Mouse (Mus musculus): ENCODE data around the gene Frmd6.

The Frmd6 gene

DNA sequence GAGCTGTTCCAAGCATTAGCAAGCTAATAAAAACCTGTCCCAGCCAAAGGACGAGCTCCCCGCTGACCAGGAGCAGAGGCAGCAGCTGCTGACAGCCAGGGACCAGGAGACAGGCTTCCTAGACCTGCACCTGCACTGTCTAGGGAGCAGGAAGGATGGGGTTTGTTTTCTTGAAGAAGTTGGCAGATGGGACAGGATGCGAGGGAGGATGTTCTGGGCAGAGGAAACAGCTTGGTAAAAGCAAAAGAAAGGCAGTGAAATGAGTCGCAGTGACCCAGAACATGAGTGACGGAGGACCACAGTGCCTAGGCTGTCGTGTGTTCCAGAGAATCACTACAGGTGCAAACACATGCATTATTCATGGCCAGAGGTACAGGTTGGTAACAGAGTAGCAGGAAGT is 27.7 kb downstream of the Frmd6 start:
- no peak for DNase-seq (ENCODE audit: low spot score)

DNA sequence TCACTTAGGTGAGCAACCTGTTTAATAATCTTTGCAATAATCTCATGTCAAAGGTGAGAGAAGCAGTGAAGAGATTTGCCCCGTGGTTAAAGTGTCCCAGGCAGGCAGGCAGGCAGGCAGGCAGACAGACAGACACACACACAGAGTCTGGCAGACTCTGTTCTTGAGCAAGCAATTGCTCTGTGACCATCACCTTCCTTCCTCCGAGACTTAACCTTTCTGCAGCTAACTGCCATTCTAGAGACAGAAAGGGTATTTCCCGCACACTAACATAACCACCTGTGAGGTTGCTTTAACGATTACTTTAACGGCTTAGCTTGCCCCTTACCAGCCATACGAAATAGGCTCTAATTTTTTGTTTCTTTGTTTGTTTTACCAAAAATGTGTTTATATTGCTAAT is 30.4 kb downstream of the Frmd6 start:
- no peak for DNase-seq (ENCODE audit: low spot score)

DNA sequence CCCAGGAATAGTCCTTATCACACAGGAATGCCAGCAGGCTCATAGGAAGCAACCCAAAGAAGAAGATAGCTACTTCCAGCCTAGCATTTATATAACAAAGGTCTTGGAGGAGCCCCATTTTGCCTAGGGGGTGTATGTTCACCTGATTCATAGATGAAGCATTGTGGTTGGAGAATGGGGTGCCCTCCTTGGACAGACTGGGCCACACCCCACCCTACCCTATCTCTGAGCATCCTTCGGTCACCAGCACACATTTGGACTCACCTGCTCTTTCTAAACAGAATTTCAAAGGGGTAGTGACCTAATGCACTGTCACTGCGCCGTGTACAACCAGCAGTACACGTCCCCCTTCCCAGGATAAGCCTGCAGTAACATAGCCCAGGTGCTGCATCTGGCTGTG is 31.5 kb downstream of the Frmd6 start:
- DNase-seq (ENCODE audit: low spot score) = no peak

GRCm38 (mm10) chr12:70863281-70863680 is 38.0 kb downstream of the Frmd6 start:
- DNase-seq (ENCODE audit: low spot score) = no peak

GRCm38 (mm10) chr12:70867780-70868179 is 42.5 kb downstream of the Frmd6 start:
- DNase-seq (ENCODE audit: low spot score) = no peak

DNA sequence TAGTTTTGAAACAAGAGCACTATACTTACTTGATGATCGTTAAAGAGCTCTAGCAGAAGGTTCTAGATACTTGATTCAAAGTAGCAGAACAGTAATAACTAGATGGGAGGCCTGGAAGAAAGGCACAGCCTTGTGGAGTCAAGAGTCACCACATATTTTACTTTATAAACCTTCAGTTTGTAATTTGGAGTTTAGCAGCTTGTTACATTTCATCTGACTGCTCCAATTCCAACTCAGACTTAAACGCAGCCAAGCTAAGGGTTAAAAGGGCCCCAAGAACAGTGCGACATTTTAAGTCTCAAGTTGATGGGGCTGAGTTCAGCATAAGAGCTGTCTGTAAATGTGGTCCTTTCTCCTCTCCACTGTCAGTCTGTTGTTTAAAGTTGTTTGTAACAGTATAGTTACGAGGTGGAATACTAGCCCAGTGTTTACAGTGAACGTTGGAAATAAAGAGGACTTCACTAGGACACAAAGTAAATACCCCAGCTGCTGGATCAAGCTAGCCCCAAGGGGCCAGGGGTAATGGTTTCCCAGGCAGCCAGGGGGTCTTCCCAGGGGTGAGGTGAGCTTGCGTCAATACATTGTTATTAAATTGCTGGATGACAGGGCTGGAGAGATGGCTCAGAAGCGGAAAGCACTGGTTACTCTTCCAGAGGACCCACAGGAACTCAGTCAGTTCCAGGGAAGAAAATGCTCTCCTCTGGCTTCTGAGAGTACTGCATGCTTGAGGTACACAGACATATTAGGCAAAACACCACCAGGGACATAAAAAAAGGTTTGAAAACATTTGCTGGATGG is 43.1 kb downstream of the Frmd6 start:
- DNase-seq (ENCODE audit: low spot score) = no peak

GRCm38 (mm10) chr12:70868988-70869291 is 43.6 kb downstream of the Frmd6 start:
- no peak for DNase-seq (ENCODE audit: low spot score)

- no peak for DNase-seq (ENCODE audit: low spot score)
These were observed 48.2 kb downstream of the Frmd6 start for GRCm38 (mm10) chr12:70873544-70873943.

DNA sequence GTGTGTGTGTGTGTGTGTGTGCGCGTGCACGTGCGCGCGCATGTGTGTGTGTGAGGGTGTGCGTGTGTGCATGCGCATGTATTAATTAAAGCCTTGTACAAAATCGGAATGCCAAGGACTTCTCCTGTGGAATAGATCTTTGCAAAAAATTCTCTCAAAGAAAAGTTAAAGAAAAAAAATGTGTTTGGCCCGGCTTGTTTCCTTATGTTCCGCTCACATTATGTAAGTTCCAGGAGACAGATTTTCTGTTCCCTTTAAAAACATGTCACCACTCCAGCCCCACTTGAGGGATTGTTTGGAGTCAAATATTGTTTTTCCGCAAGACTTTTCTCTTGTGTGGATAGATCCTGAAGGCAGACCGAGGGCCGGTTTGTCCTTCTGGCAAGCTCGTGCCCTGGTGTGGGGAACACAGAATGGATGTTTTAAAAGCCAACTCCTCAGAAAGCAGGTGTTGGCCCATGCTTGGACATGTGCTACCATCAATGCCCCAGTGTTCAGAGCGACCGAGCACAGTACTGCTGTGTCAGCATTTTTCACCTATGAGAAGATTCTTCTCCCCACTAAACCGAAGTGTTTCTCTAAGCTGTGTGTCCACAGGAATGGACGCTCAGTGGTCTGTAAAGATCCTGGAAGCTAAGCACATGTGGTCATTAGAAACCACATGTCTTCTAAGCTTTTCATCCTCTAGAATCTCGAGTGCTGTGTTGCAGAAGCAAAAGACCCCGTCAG is 51.1 kb downstream of the Frmd6 start:
- DNase-seq (ENCODE audit: low spot score) = no peak

DNA sequence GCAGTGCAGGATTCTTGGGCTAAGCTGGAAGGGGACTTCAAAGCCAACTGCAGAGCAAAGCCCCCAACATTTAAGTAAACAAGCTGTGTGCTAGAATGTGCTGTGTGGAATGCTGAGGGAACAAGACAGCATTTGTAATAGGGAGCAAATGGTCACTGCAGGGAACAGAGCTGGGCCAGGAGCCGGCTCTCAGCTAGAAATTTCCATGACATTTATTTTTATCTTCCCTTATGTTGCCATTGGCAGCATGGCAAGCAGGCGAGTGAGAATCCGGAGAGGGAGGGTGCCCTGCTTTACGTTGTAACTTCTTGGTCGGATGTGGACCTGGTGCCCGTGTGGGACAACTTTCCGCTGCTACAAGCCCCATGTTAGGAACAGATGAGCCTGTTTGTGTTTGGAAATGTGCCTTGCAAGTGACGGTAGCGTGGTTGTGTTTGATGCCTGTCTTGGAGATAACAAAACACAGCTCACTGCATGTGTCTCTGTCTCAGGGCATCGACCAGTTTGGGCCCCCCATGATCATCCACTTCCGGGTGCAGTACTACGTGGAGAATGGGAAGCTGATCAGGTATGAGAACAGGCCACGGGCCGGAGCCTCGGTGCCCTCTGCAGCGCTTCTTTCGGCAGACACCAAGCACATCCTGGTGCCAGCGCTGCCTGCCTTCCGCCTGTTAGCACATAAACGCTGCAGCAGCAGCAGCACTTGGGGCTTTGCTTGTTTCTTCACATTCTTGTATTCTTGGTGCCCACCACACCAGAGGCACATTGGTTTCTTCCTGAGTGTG is 52.8 kb downstream of the Frmd6 start:
- DNase-seq (ENCODE audit: low spot score) = no peak

DNA sequence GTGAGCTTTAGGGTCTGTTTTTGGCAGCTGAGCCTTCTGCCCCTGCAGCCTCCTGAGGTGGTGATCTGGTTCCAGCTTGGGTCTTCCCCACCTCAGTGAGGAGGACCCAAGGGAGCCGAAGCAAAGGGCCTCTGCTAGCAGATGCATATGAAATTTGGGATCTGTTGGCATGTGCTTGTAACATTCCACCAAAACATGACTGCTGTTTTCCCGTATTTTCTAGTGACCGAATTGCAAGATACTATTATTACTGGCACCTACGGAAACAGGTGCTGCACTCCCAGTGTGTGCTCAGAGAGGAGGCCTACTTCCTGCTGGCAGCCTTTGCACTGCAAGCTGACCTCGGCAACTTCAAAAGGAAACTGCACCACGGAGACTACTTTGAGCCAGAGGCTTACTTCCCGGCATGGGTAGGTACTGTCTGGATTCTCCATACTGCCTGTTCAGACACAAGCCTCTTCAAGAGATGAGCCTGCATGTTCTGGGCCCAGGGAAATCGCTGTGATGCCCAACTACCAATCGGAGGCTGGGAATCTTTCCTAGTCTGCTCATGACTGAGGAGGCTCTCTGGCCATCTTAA is 55.2 kb downstream of the Frmd6 start:
- no peak for DNase-seq (ENCODE audit: low spot score)

DNA sequence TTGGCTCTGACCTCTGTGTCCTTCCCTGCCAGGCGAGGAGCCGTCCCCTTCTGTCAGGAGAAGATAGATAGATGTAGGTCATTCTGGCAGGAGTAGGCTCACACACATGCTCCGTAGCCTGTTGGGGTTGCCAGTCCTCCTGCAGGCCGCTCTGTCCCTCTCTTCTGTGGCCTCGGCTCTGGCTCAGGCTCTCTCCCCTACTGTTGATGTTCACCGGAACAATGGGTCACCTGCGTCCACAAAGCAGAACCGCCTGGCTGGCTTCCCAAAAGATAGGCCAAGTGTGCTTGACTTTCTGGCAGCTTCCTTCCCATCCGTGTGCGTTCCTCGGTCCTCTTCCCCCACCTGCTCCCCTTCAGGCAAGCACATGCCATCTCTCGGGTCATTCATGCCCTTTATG is 56.0 kb downstream of the Frmd6 start:
- DNase-seq (ENCODE audit: low spot score) = no peak

- no peak for DNase-seq (ENCODE audit: low spot score)
These were observed 56.5 kb downstream of the Frmd6 start for GRCm38 (mm10) chr12:70881854-70882253.

DNA sequence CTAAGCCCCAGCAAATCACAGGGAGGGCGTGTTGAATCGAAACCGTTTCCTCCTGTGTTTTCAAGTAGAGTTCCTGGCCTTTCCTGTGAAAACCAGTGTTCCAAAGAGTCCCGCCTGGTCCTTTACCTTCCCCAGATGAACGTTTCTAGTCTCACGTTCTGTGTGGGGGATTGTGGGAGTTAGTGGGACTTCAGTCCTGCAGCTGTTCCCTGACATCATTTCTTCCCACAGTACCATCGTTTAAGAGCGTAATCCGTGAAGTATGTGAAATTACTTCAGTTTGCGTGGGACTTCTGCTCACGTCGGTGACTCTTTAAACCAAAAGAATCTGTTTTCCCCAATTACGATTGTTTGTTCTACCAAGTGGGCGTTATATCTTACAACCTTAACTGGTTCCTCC is 57.8 kb downstream of the Frmd6 start:
- no peak for DNase-seq (ENCODE audit: low spot score)

DNA sequence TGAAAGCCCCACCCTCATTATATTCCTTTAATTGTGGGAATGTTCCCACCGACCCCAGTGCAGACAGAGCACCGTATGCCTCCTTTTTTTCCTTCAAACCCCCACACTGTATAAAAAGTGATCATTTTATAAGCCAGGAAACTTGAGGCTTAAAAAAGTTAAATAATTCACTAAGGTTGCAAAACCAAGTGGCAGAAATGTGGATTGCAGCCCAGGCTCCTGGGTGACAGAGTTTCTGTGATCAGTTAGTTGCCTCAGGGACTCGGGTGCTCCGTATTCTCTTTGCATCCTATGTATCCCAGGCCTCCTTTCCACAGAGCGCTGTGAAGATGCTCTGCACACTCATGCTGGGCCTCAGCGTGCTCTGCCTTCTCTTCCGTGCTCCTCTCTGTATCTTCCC is 58.8 kb downstream of the Frmd6 start:
- no peak for DNase-seq (ENCODE audit: low spot score)

- DNase-seq (ENCODE audit: low spot score) = no peak
These were observed 59.7 kb downstream of the Frmd6 start for GRCm38 (mm10) chr12:70884973-70885372.

GRCm38 (mm10) chr12:70885576-70885975 is 60.3 kb downstream of the Frmd6 start:
- no peak for DNase-seq (ENCODE audit: low spot score)

DNA sequence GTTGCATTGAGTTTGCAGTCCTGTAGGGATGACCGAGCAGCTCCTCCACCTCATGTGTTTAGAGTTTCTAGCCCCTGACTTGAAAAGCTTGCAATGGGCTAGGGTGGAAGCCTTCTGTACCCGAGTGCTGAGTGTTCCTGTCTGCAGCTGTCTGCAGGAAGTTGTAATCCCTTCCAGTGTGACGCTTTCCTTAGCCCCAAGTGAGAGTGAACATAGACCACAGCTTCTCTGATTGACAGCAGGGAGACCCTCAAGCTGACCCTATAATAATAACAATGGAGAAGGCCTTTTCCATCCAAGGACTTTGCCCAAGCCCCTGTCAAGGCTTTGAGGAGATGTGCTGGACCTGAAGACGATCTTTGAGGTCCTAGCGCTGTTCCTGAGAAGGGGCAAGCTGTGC is 65.1 kb downstream of the Frmd6 start:
- DNase-seq (ENCODE audit: low spot score) = no peak

DNA sequence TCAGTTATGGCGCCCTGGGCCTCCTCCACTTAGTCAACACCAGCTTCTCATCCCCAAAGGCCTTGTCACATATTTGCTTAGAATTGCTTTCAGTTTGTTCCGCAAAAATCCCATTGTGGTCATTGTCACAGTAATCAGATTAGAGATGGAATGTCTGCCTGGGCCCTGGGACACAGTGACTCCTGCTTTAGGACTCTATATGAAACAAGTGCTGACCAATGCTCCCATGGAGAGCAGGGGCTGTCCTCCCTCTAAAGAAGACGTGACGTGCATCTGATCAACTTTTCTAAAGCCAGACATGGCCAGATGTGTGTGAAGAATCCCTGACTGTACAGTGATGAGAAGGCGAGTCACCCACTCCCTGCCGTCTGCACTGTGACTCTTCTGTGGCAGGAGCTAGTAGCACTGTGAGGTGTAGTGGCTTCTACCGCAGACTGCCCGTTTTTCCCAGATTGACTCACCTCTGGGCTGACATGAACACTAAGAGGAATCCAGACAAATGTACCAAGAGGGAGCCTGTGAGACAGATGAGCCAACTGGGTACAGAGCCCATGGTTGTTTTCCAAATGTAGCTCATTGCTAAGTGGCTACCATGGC is 65.7 kb downstream of the Frmd6 start:
- DNase-seq (ENCODE audit: low spot score) = no peak

GRCm38 (mm10) chr12:70895275-70895674 is 70.0 kb downstream of the Frmd6 start:
- DNase-seq (ENCODE audit: low spot score) = no peak

- no peak for DNase-seq (ENCODE audit: low spot score)
These were observed 70.8 kb downstream of the Frmd6 start for GRCm38 (mm10) chr12:70896068-70896467.

- DNase-seq (ENCODE audit: low spot score) = no peak
These were observed 72.1 kb downstream of the Frmd6 start for GRCm38 (mm10) chr12:70897434-70897833.

All from yolk sac, embryonic 10.5 days (tissue).